Mouse (Mus musculus) adrenal gland, postnatal 10 days (tissue): ENCODE measurements around the gene Slfn4. TPM values are rescaled to one million over a fixed set of nuclear protein-coding genes. Genes with fewer than 3 reads are reported as not detected.

Source experiments
- total RNA-seq, 2 experiments: library from RNA; stranded (reverse); gene quantifications; 2 replicates each; pipeline ENCODE4 v1.2.3; 2021

The Slfn4 gene
- total RNA-seq, 2 experiments from 2014 or later = 0.24 to 0.36 TPM

Other genes with a start within 250 kb of the Slfn4 start
- 10 to 100 TPM; 46.0 to 46.6 TPM for gene Slfn5, start 223.8 kb upstream of the Slfn4 start, total RNA-seq
- 10 to 100 TPM in 1 of 2 experiments, 1 to 10 TPM in 1; 8.0 to 12.0 TPM for gene Slfn9, start 183.4 kb upstream of the Slfn4 start, total RNA-seq
- under 1 TPM; 0.66 to 0.91 TPM for gene Slfn8, start 154.4 kb upstream of the Slfn4 start, total RNA-seq
- 1 to 10 TPM; 6.6 to 8.3 TPM for gene Slfn2, start 110.1 kb upstream of the Slfn4 start, total RNA-seq
- 1 to 10 TPM in 1 of 2 experiments, under 1 TPM in 1; 0.97 to 1.7 TPM for gene Slfn1, start 58.3 kb upstream of the Slfn4 start, total RNA-seq
- gene Slfn3, start 16.1 kb downstream of the Slfn4 start, total RNA-seq = 1 to 10 TPM; 3.3 to 3.9 TPM
- 1 to 10 TPM in 1 of 2 experiments, under 1 TPM in 1; 0.60 to 2.0 TPM for gene Slfn14, start 111.5 kb downstream of the Slfn4 start, total RNA-seq
- gene Ap2b1, start 123.8 kb downstream of the Slfn4 start, total RNA-seq = 10 to 100 TPM; 78.1 to 96.0 TPM
- 10 to 100 TPM in 1 of 2 experiments, 1 to 10 TPM in 1; 8.4 to 13.1 TPM for gene Pex12, start 127.4 kb downstream of the Slfn4 start, total RNA-seq
- gene Rasl10b, start 234.0 kb downstream of the Slfn4 start, total RNA-seq = 1 to 10 TPM; 8.5 to 9.1 TPM